Mouse (Mus musculus) heart, embryonic 10.5 days (tissue): ENCODE data around the gene Gzmk. TPM values are rescaled to one million over a fixed set of nuclear protein-coding genes. Genes with fewer than 3 reads are reported as not detected.
"Not testable (repeated sequence)": the region's sequence is repeated elsewhere in the genome, so short reads cannot be mapped to it uniquely, and the experiment has no call there.

Experiments used
- DNase-seq: peaks from one replicate; pipeline ENCODE4 v3.0.0-alpha.2; 2017; ENCODE audit warnings: low spot score
- H3K27ac ChIP-seq: fragments of 300-500 bp; sonication (generic); 2 replicates; pipeline ENCODE4 v1.5.1; 2016; ENCODE audit warnings: mild to moderate bottlenecking
- H3K27me3 ChIP-seq: fragments of 300-500 bp; sonication (generic); 2 replicates; pipeline ENCODE4 v1.6.1; 2016; ENCODE audit warnings: mild to moderate bottlenecking; ENCODE audit not compliant: poor library complexity, insufficient read depth, severe bottlenecking
- H3K36me3 ChIP-seq: fragments of 300-500 bp; sonication (generic); 2 replicates; pipeline ENCODE4 v1.6.1; 2016; ENCODE audit warnings: mild to moderate bottlenecking, moderate library complexity
- H3K4me1 ChIP-seq: fragments of 300-500 bp; sonication (generic); 2 replicates; pipeline ENCODE4 v1.6.1; 2016; ENCODE audit warnings: mild to moderate bottlenecking
- H3K4me3 ChIP-seq: fragments of 300-500 bp; sonication (generic); 2 replicates; pipeline ENCODE4 v1.5.1; 2016; ENCODE audit warnings: mild to moderate bottlenecking, moderate library complexity
- H3K9me3 ChIP-seq: fragments of 300-500 bp; sonication (generic); 2 replicates; pipeline ENCODE4 v1.6.1; 2016; ENCODE audit warnings: mild to moderate bottlenecking, moderate library complexity
- WGBS: fragments of 180-500 bp; shearing (Covaris S2); methylation state at CpG from one replicate; pipeline ENCODE4 v1.1.7; 2016; 5-methylcytosine and 5-hydroxymethylcytosine counted together
- polyA plus RNA-seq: library from polyadenylated mRNA; unstranded; fragments of >200 nt; fragmentation: Nextera tagmentation; extraction: Ambion mirVana; gene quantifications from 2 replicates; pipeline ENCODE4 v1.2.1, GENCODE M21; 2016

The Gzmk gene
- polyA plus RNA-seq = not detected in 2 replicates

DNA sequence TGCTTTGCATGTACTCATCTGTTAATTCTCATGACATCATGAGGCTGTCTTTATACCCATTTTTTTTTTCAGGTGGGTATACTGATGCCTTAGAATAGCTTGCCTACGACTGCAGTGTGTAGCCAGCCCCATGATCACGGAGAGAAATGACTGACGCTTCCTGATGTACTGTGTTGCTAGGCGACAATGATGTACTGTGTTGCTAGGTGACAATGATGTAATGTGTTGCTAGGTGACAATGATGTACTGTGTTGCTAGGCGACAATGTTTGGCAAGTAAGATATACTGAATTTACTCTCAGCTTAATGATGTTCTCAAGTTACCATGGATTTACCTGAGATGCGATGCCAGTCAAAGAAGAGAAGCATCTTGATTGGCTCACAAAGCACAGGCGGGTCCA lies at the start of gene Gzmk:
Gzmk (minus strand) TSS at position 98 of the 400 bp plus-strand sequence.
- Histone ChIP-seq H3K27ac (no peak within 1 kb of the TSS), H3K36me3 (no peaks in the 10 kb centered on the region), H3K27me3 (no peaks in the 10 kb centered on the region), H3K9me3 (no peaks in the 10 kb centered on the region), H3K4me3 (no peak within 1 kb of the TSS), H3K4me1 (peaks cover 14% of the 10 kb centered on the region; the same call in 1 of the 2 replicates)
- WGBS = 63% methylated on average over 7 of the region's 7 CpGs
- no peak for DNase-seq

DNA sequence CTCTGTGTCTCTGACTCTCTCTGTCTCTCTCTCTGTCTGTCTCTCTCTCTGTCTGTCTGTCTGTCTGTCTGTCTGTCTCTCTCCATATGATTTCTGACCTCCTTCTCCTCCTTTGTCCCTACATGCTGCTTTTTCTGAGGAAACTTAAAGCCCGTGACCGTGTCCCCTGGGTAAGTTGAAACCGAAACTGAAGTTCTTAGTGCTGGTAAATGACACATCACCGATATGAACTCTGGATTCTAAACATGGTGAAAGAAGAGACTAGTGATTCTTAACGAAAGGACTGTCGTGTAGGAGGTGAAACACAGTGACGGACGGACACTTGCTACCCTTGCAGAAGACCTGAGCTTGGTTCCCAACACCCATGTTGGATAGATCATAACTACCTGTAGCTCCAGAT lies 45.5 kb upstream of the Gzmk start:
- WGBS = 93% methylated on average over 8 of the region's 8 CpGs
- no peak for DNase-seq
- Histone ChIP-seq H3K36me3 (no peaks in the 10 kb centered on the region), H3K9me3 (no peaks in the 10 kb centered on the region), H3K4me1 (0 out of 2 replicates have a peak, but pooled peaks cover 2% of the 10 kb centered on the region), H3K4me3 (no peak overlapping the region), H3K27me3 (no peaks in the 10 kb centered on the region), H3K27ac (no peak overlapping the region)

DNA sequence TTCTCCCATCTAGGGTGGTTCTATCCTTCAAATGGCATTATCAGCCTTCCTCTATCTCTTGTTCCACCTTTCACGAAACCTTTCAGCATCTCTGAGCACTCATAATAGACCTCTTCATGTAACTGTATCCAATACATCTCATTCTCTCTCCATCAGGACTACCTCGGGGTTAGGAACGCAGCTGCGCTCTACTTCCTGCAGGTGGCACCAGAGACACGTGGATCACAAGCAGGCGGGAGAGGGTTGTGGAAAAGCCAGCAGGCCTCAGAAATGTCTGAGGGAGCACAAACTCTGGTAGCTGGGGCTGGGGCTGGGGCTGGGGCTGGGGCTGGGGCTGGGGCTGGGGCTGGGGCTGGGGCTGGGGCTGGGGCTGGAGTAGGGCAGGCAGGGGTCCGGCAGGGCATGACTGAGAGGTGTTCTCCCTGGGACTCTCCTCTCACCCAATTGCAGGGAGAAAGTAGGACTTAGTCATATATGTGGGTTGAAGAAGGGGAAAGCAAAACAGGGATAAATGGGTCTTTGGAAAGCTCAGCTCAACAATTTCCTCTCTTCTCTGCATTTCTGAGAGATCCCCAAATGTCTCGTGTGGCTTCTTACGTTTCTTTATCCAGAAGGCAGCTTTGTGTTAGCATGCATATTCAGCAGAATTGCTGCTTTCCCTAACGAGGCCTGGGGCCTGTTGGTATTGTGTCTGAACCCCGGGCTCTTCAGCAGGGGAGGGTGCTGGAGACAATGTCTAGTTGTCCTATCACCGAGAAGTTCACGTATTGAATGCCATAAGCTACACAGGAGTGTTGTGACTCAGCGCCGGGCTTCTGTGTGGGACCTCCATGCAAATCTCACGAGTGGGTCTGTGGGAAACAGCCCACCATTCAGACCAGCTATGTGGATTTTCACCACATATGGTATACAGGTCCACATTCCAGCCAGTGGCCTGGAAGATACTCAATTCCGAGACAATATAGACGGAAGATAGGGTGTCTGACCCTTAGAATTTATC lies 44.4 kb upstream of the Gzmk start:
- Histone ChIP-seq H3K36me3 (no peaks in the 10 kb centered on the region), H3K9me3 (no peaks in the 10 kb centered on the region), H3K4me1 (0 out of 2 replicates have a peak, but pooled peaks cover 2% of the 10 kb centered on the region), H3K27me3 (no peaks in the 10 kb centered on the region), H3K27ac (peak overlapping the region; percentile 47; the same call in 1 of the 2 replicates), H3K4me3 (no peak overlapping the region)
- 54% methylated on average over 18 of the region's 18 CpGs for WGBS
- peak; percentile 85 for DNase-seq

DNA sequence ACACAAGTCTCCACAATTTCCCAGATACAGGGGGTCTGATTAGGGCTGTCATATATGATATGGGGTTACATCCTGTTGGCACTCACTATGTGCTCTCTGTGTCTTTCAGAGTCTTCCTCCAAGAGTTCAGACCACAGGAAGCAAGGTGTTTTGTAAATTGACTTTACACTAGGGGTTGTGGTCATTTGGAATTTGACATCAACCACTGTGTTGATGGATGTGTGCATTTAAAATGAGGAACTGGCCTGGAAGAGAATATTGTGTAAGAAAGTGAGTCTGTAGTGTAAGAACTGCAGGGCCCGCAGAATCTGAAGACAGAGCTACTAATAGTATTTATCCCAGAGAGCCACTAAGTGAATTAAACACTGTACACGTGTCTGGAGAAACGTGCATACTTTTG lies 41.5 kb upstream of the Gzmk start:
- 83% methylated on average over 3 of the region's 3 CpGs for WGBS
- no peaks in the 10 kb centered on the region for H3K9me3 ChIP-seq

DNA sequence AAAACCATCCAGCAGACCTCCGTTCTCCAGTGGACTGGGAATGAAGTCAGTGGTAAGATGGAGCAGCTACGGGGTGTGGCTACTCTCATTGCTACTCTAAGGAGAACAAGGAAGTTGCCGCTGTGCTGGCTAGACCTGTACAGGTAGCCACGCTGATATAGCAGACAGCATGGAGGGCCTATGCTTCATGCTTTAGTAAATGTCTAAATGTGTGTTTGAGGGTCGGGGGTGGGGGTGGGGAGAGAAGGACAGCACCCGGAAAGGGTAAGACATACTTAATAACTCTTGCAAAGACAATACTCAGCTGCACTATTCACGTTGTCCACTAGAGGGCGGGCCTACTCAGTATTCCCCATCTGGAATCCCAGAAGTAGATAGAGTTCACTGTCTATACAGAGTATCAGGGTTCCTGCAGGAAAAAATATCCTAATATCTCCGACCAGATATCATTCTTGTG lies 40.8 kb upstream of the Gzmk start:
- H3K4me3 ChIP-seq = no peak overlapping the region
- H3K36me3 ChIP-seq = no peaks in the 10 kb centered on the region

More for the DNA sequence above, 41.5 kb upstream of the Gzmk start:
- no peak overlapping the region for H3K27ac ChIP-seq
- H3K4me1 ChIP-seq = peaks cover 2% of the 10 kb centered on the region; the same call in 1 of the 2 replicates
- no peaks in the 10 kb centered on the region for H3K36me3 ChIP-seq
- H3K27me3 ChIP-seq = no peaks in the 10 kb centered on the region
- no peak overlapping the region for H3K4me3 ChIP-seq
- no peak for DNase-seq

GRCm38 (mm10) chr13:113265257-113265656 lies 39.5 kb upstream of the Gzmk start:
- Histone ChIP-seq H3K27ac (no peak overlapping the region), H3K4me3 (no peak overlapping the region), H3K36me3 (no peaks in the 10 kb centered on the region), H3K4me1 (peaks cover 2% of the 10 kb centered on the region; the same call in 1 of the 2 replicates), H3K9me3 (no peaks in the 10 kb centered on the region), H3K27me3 (no peaks in the 10 kb centered on the region)
- no peak for DNase-seq
- WGBS = 26% methylated on average over 13 of the region's 13 CpGs

More for the DNA sequence above, 40.8 kb upstream of the Gzmk start:
- Histone ChIP-seq H3K27ac (no peak overlapping the region), H3K27me3 (no peaks in the 10 kb centered on the region), H3K4me1 (peaks cover 2% of the 10 kb centered on the region; the same call in 1 of the 2 replicates), H3K9me3 (no peaks in the 10 kb centered on the region)
- WGBS = 32% methylated on average over 9 of the region's 9 CpGs
- DNase-seq = peak; percentile 80

GRCm38 (mm10) chr13:113262822-113263221 lies 37.1 kb upstream of the Gzmk start:
- WGBS = 75% methylated on average over 12 of the region's 12 CpGs

GRCm38 (mm10) chr13:113259237-113259636 lies 33.5 kb upstream of the Gzmk start:
- no peaks in the 10 kb centered on the region for H3K27me3 ChIP-seq
- no peak overlapping the region for H3K27ac ChIP-seq
- DNase-seq = peak; percentile 22
- H3K9me3 ChIP-seq = no peaks in the 10 kb centered on the region
- no peak overlapping the region for H3K4me3 ChIP-seq
- WGBS = 82% methylated on average over 5 of the region's 5 CpGs
- H3K4me1 ChIP-seq = no peaks in the 10 kb centered on the region; the same call in 1 of the 2 replicates
- no peaks in the 10 kb centered on the region for H3K36me3 ChIP-seq

More at GRCm38 (mm10) chr13:113262822-113263221, 37.1 kb upstream of the Gzmk start:
- H3K27me3 ChIP-seq = no peaks in the 10 kb centered on the region
- no peaks in the 10 kb centered on the region for H3K36me3 ChIP-seq
- H3K27ac ChIP-seq = no peak overlapping the region
- DNase-seq = no peak
- H3K4me1 ChIP-seq = no peaks in the 10 kb centered on the region; the same call in 1 of the 2 replicates
- no peak overlapping the region for H3K4me3 ChIP-seq
- H3K9me3 ChIP-seq = no peaks in the 10 kb centered on the region

DNA sequence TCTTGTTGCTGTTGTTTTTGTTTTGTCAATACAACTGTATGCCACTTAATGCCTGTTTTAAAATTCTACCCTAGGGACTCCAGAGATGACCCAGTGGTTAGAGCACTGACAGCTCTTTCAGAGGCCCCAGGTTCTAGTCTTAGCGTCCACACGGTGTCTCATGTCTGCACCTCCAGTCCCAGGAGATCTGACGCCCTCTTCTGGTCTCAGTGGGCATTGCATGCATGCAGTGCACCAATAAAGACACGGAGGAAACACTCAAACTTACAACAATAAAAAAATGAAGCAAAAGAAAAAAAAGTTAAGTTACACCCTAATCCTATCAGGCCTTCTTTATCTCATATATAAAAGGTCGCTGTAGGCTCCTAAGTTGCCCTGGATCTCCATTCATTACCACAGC lies 31.5 kb upstream of the Gzmk start:
- peak; percentile 35 for DNase-seq
- Histone ChIP-seq H3K27ac (no peak overlapping the region), H3K4me1 (no peaks in the 10 kb centered on the region), H3K36me3 (no peaks in the 10 kb centered on the region), H3K4me3 (no peak overlapping the region), H3K27me3 (no peaks in the 10 kb centered on the region), H3K9me3 (no peaks in the 10 kb centered on the region)
- 49% methylated on average over 5 of the region's 5 CpGs for WGBS

GRCm38 (mm10) chr13:113256766-113257165 lies 31.1 kb upstream of the Gzmk start:
- peak; percentile 7 for DNase-seq
- 66% methylated on average over 2 of the region's 2 CpGs for WGBS
- no peaks in the 10 kb centered on the region for H3K36me3 ChIP-seq

GRCm38 (mm10) chr13:113252580-113252979 lies 26.9 kb upstream of the Gzmk start:
- H3K9me3 ChIP-seq, H3K4me1 ChIP-seq, H3K4me3 ChIP-seq, H3K36me3 ChIP-seq, H3K27me3 ChIP-seq, H3K27ac ChIP-seq: not testable (repeated sequence)
- WGBS = 85% methylated on average over 7 of the region's 7 CpGs
- peak; percentile 31 for DNase-seq

More at GRCm38 (mm10) chr13:113256766-113257165, 31.1 kb upstream of the Gzmk start:
- Histone ChIP-seq H3K4me1 (no peaks in the 10 kb centered on the region), H3K27ac (no peak overlapping the region), H3K27me3 (no peaks in the 10 kb centered on the region), H3K9me3 (no peaks in the 10 kb centered on the region), H3K4me3 (no peak overlapping the region)

- no peaks in the 10 kb centered on the region for H3K27me3 ChIP-seq
- H3K9me3 ChIP-seq = no peaks in the 10 kb centered on the region
- H3K27ac ChIP-seq = no peak overlapping the region
- 76% methylated on average over 8 of the region's 8 CpGs for WGBS
- no peak overlapping the region for H3K4me3 ChIP-seq
- H3K36me3 ChIP-seq = no peaks in the 10 kb centered on the region
- DNase-seq = peak; percentile 27
- H3K4me1 ChIP-seq = 0 out of 2 replicates have a peak, but pooled peaks cover 4% of the 10 kb centered on the region
Observed at GRCm38 (mm10) chr13:113245025-113245424, 19.3 kb upstream of the Gzmk start.

DNA sequence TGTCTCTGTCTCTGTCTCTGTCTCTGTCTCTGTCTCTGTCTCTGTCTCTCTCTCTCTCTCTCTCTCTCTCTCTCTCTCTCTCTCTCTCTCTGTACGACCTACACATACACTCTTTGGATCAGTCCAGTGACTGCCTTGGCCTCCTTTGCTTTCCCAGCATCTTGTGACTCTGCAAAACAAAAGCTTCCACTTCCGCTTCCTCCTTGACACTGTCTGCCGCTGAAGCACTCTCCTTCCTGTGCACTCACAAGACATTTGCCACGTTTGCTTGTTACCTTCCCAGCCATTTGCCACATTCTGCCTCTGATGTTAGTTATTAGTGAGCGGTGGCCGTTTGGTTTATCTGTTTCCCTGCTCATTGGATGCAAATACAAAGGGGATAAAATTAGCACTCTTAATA lies 16.4 kb upstream of the Gzmk start:
- H3K36me3 ChIP-seq = no peaks in the 10 kb centered on the region
- H3K9me3 ChIP-seq = no peaks in the 10 kb centered on the region
- H3K27ac ChIP-seq = no peak overlapping the region
- H3K27me3 ChIP-seq = no peaks in the 10 kb centered on the region
- no peak overlapping the region for H3K4me3 ChIP-seq
- WGBS = 45% methylated on average over 6 of the region's 6 CpGs
- no peak for DNase-seq
- H3K4me1 ChIP-seq = 0 out of 2 replicates have a peak, but pooled peaks cover 4% of the 10 kb centered on the region
